Mouse (Mus musculus) activated CD4-positive, CD25-positive, alpha-beta regulatory T cell, adult 4 months (primary cell): ENCODE measurements around the gene Hgfac. TPM values are rescaled to one million over a fixed set of nuclear protein-coding genes. Genes with fewer than 3 reads are reported as not detected.

ENCODE experiments used
- ATAC-seq: one replicate; pipeline ENCODE4 v1.8.0; 2017
- polyA plus RNA-seq, 2 experiments: library from polyadenylated mRNA; unstranded; fragments of 100-300 nt; shearing (Covaris generic); gene quantifications; one replicate each; pipeline ENCODE4 v1.2.1; 2017

Hgfac gene
- polyA plus RNA-seq, 2 experiments from 2014 or later, result 3.9 to 5.2 TPM

- peak; percentile 81 for ATAC-seq
Measured at GRCm38 (mm10) chr5:35042431-35043109, 1.3 kb downstream of the Hgfac start.

DNA sequence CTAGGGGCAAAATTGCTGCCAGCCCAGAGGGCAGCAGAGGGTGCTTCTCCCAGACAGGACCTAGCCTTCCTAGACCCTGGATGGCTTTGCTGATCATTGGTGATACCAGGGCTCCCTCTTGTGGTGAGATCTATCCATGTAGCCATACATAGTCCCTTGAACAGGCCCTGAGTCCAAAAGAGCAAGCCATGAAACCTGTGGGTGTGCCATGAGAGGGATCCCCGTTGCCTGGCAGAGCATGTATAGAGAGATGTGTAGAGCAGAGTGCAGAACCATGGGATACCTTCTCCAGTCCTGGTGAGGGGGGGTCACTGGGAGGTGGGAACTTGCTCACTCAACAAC, 1.8 kb downstream of the Hgfac start:
- ATAC-seq, result peak; percentile 51

- ATAC-seq, result no peak
Measured at GRCm38 (mm10) chr5:35050541-35050940, 9.2 kb downstream of the Hgfac start.

DNA sequence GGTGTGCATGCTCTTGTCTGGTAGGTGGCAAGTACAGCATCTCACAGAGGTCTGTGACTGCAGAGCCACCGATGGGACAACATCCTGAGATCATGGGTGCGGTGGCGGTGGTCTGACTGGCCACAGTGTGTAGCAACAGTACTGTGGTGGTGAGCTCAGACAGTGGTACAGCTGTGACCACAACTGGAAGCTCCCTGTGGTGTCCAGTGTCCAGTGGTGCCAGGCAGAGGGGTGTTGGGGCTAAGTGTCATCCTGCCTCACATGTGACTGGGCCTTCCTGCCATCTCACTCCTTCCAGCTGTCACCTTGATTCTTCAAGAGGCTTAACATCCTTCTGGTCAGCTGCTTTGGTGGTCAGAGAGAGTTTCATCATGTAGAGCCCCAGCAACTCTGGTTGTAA, 13.3 kb downstream of the Hgfac start:
- no peak for ATAC-seq

DNA sequence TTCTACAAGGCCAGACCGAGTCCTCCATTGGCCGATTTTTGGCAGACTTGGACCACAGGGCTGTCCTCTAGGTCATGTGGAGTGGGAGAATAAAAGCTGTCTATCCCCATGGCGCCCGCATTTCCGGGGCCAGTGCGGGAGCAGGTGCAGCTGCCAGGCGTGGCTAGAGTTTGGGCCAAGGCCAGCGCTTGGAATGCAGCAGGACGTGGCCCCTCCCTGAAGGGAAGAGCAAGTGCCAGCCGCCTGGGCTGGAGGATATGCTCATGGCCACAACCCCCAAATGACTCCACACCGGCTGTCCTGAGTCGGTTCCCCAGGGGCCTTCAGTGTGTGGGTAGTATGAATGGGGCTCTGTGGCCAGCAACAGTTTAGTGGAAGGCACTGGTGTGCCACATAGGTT, 13.8 kb downstream of the Hgfac start:
- ATAC-seq, result no peak

DNA sequence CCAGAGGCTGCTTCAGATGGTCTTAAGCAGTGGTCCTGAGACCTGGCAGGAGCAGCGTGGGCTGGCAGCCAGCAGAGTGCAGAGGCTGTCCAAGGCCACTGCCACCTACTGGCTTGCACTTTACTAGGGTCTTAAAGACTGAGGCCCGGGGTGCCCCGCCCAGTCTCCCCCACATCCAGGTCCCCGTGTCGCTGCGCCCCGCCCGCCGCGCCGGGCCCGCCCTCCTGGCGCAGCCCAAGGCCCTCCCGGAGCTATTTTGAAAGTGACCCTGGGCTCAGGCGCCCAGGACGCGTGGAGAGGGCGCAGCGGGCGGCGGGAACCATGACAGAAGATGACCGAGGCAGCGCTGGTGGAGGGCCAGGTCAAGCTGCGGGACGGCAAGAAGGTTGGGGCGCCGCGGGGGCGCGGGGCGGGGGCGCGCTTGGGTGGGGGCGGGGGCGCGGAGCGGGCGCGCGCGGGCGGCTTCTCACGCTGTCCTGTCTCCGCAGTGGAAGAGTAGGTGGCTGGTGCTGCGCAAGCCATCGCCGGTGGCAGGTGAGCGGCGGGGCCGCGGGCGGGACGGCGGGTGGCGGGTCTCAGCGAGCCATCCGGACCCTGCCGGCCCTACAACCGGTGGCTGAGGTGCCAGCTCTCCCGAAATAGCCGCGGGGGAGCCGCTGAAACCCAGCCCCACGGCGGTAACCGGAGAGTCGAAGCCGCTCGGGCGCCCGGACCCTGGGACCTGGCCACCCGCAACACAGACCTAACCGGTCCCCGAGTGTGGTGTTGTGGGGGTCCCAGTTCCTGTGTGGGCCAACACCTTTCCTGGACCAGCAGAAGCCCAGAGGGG, 15.5 kb downstream of the Hgfac start, which contains the start of gene Dok7:
Dok7 (plus strand) TSS at position 163 of the 829 bp plus-strand sequence.
- no peak for ATAC-seq

- ATAC-seq, result no peak
Measured at GRCm38 (mm10) chr5:35057582-35057981, 16.3 kb downstream of the Hgfac start.

- ATAC-seq, result no peak
Measured at GRCm38 (mm10) chr5:35058216-35058615, 16.9 kb downstream of the Hgfac start.

GRCm38 (mm10) chr5:35060098-35060497, 18.8 kb downstream of the Hgfac start:
- no peak for ATAC-seq

- no peak for ATAC-seq
Measured at GRCm38 (mm10) chr5:35069841-35070240, 28.5 kb downstream of the Hgfac start.

DNA sequence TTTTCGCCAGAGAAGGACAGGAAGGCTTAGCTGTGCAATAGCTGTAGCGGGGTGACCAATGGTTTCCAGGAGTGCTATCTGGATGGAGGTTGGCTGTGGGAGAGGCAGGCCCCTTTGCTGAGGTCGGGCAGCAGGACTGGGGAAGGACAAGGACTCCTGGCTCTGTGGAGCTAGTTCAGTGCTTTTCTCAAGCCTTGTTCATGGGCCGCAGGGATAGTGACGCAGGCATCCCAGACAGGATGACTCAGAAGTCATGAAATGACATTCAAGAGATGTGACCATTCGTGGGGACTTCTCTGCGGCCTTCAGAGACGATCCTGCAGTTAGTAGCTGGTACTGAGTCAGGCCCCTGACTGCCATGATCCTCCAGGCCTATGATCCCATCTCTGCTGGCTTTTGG, 29.0 kb downstream of the Hgfac start:
- no peak for ATAC-seq

DNA sequence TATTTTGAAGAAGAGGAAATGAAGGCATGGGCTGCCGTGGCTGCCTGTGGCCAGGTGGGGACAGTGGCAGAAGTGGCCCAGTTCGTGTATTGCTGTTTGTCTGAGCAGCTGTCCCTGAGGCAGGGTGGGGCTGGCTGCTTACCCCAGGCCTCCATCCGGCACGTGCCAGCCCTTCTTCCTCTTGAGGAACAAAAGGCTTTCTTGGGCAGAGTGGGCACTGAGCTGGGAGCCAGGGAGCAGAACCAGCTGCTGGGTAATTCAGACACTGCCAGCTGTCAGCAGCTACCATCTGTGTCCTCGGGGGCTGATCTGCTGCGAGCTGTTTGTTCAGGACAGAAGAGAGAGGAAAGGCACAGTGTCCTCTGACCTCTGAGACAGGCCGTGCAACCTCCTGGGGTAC, 29.6 kb downstream of the Hgfac start:
- no peak for ATAC-seq

DNA sequence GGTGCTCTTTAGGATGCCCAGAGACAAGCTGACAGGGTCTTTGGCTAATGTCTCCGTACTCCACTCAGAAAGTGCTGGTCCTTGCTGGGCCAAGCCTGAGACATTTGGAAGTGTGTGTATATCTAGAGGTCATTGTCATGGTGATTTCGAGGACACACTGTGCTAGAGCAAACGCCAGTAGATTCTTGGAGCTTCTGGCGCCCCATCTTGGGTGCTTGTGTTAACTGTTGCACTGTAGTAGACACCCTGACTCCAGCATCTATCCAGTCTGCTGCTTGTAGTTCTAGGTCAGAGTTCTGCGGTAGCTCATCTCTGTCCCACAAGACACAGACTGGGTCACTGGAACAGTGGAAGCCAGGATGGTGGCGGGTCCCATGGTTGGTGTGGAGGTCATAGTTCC, 30.5 kb downstream of the Hgfac start:
- no peak for ATAC-seq

DNA sequence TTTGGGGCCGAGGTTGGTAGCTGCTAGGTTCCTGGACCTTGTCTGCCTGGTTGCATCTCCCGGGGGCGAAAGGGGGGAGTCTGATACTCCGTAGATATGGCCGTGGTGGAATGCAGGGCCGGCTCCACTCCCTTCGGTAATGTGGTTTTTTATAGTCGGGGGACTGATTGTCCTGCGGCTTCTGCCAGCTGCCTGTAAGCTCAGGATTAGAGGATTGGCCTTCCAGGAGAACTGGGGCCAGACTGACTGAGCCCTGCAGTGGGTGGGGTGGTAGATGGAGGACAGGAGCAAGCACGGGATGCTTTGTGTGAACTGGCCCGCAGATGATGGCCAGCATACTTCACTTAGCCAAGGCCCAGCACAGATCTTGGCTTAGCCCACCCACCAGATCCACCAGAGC, 31.9 kb downstream of the Hgfac start:
- ATAC-seq, result no peak

- no peak for ATAC-seq
Measured at GRCm38 (mm10) chr5:35073992-35074391, 32.7 kb downstream of the Hgfac start.

GRCm38 (mm10) chr5:35076369-35076768, 35.1 kb downstream of the Hgfac start:
- no peak for ATAC-seq

DNA sequence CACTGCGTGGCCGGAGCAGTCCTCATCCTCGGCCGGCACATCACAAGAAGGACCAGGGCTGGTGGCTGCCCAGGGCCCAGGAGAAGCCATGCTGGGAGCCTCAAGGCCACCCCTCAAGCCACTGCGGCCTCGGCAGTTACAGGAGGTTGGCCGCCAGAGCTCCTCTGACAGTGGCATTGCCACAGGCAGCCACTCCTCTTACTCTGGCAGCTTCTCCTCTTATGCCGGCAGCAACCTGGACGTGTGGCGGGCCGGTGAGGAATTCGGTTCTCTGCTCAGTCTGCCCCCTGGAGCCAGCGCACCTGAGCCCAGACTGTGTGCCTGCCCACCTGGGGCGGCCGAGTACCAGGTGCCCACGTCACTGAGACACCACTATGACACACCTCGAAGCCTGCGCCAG, 37.8 kb downstream of the Hgfac start:
- no peak for ATAC-seq

- no peak for ATAC-seq
Measured at GRCm38 (mm10) chr5:35084913-35085312, 43.6 kb downstream of the Hgfac start.

DNA sequence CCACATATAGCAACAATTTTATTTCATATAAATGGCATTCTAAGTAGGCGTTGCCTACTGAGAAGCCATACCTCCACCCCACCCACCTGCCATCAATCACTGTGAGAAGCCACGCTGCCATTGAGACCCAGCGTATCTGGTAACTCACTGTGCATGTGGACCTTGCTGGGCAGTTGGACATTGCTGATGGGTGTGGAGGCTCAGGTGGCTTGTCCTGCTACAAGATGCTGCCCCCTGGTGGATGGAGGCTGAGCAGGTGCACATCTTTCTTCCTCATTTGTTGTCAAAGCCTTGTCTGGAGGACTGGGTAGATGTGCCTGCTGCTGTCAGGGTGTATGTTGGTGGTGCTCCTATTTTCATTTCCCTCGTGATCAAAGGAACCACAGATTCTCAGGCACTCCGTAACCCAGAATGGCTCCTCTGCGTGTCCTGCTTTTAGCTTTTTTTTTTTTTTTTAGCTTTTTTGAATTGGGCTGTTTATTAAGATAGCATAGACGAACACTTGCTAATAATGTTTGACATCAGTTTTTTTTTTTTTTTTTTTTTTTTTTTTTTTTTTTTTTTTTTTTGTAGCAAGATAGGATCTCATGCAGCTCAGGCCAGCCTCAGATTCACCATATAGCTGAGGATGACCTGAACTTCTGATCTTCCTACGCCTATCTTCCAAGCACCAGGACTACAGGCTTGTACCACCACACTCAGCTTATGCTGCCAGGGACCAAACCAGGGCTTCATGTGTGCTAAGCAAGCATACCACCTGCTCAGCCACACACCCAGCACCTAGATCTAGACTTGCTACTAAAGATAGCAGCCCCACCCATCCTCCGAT, 47.7 kb downstream of the Hgfac start:
- ATAC-seq, result no peak

GRCm38 (mm10) chr5:35089614-35089963, 48.3 kb downstream of the Hgfac start:
- no peak for ATAC-seq

DNA sequence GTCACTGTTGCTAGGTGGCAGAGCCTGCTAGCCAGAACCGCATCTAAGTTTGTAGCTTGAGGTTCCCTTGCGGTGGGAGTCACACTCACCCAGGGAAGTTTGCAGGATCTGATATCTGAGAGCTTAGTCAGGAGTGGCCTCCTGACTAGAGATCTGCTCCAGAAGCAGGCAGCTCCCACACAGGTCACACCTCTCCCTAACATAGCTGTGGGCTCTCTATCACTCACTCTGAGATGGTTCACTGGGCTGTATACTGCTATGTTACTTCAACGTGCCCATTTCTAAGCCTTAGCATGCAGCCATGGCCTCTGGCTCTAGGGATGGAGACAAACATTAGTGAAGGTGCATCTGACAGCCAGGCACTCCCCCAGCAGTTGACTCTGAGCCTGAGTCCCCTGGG, 50.3 kb downstream of the Hgfac start:
- ATAC-seq, result no peak
